Mouse (Mus musculus) heart, embryonic 11.5 days (tissue): ENCODE data around the gene Crybb1. TPM values are rescaled to one million over a fixed set of nuclear protein-coding genes. Genes with fewer than 3 reads are reported as not detected.

ENCODE experiments used
- ATAC-seq: fragments of 200-750 bp; cut with Nextera tagmentation; replicated peaks from 2 replicates; pipeline ENCODE4 v1.8.0; 2017; ENCODE audit warnings: moderate library complexity; ENCODE audit not compliant: insufficient number of reproducible peaks, low FRiP score, low TSS enrichment
- H3K27ac ChIP-seq: fragments of 300-500 bp; sonication (generic); 2 replicates; pipeline ENCODE4 v1.5.1; 2014; ENCODE audit warnings: mild to moderate bottlenecking, low read depth, low read length
- H3K27me3 ChIP-seq: fragments of 300-500 bp; sonication (generic); 2 replicates; pipeline ENCODE4 v1.6.1; 2014; ENCODE audit warnings: mild to moderate bottlenecking, low read length, mixed read lengths; ENCODE audit not compliant: control insufficient read depth, insufficient read depth
- H3K36me3 ChIP-seq: fragments of 300-500 bp; sonication (generic); 2 replicates; pipeline ENCODE4 v1.6.1; 2014; ENCODE audit warnings: mild to moderate bottlenecking, low read length, moderate library complexity, mixed read lengths; ENCODE audit not compliant: control insufficient read depth, insufficient read depth
- H3K4me1 ChIP-seq: fragments of 300-500 bp; sonication (generic); 2 replicates; pipeline ENCODE4 v1.6.1; 2014; ENCODE audit warnings: low read length; ENCODE audit not compliant: control insufficient read depth, insufficient read depth
- H3K4me2 ChIP-seq: fragments of 300-500 bp; sonication (generic); 2 replicates; pipeline ENCODE4 v1.6.1; 2014; ENCODE audit warnings: mild to moderate bottlenecking, moderate library complexity
- H3K4me3 ChIP-seq: fragments of 300-500 bp; sonication (generic); 2 replicates; pipeline ENCODE4 v1.5.1; 2014; ENCODE audit warnings: low read depth, low read length
- H3K9ac ChIP-seq: fragments of 300-500 bp; sonication (generic); 2 replicates; pipeline ENCODE4 v1.6.1; 2014; ENCODE audit warnings: mild to moderate bottlenecking, low read depth, low read length, moderate library complexity
- H3K9me3 ChIP-seq: fragments of 300-500 bp; sonication (generic); replicated peaks from 2 replicates; pipeline ENCODE4 v1.6.1; 2016; ENCODE audit warnings: low read length; ENCODE audit not compliant: control insufficient read depth
- WGBS: fragments of 180-500 bp; shearing (Covaris S2); extraction: QIAGEN DNeasy Blood & Tissue Kit; methylation state at CpG from one replicate; pipeline ENCODE4 v1.1.7; 2014; ENCODE audit not compliant: insufficient replicate concordance; 5-methylcytosine and 5-hydroxymethylcytosine counted together
- polyA plus RNA-seq: library from polyadenylated mRNA; unstranded; fragments of >200 nt; fragmentation: Nextera tagmentation; extraction: Ambion mirVana; gene quantifications from 2 replicates; pipeline ENCODE4 v1.2.1, GENCODE M21; 2014

The Crybb1 gene
- polyA plus RNA-seq, 1 experiment from 2014 or later = not detected

- peaks cover 25% of the 10 kb centered on the region for H3K4me1 ChIP-seq
- peak; percentile 96 for ATAC-seq
- WGBS = under 1% methylated on average over 59 of the region's 62 CpGs
These were observed 20.8 kb downstream of the Crybb1 start, which contains the start of gene Tpst2 for GRCm38 (mm10) chr5:112276267-112276873. TSS of gene Tpst2 (plus strand) at chr5:112276691.

GRCm38 (mm10) chr5:112276907-112277348 lies 21.3 kb downstream of the Crybb1 start:
- Histone ChIP-seq H3K9ac (peak overlapping the region; percentile 80), H3K4me1 (peaks cover 26% of the 10 kb centered on the region), H3K4me3 (peak overlapping the region; percentile 74), H3K27ac (peak overlapping the region; percentile 55), H3K36me3 (no peaks in the 10 kb centered on the region), H3K27me3 (no peaks in the 10 kb centered on the region), H3K4me2 (peak overlapping the region; percentile 71), H3K9me3 (no peaks in the 10 kb centered on the region)
- peak; percentile 29 for ATAC-seq
- WGBS = under 1% methylated on average over 24 of the region's 24 CpGs

More at GRCm38 (mm10) chr5:112276267-112276873, 20.8 kb downstream of the Crybb1 start, which contains the start of gene Tpst2:
- peak within 1 kb of the TSS; percentile 55 for H3K27ac ChIP-seq
- H3K4me2 ChIP-seq = peak within 1 kb of the TSS; percentile 73
- peaks cover 1% of the 10 kb centered on the region; the same call in 1 of the 2 replicates for H3K27me3 ChIP-seq
- no peaks in the 10 kb centered on the region for H3K9me3 ChIP-seq
- H3K36me3 ChIP-seq = no peaks in the 10 kb centered on the region
- H3K9ac ChIP-seq = peak within 1 kb of the TSS; percentile 80
- peak within 1 kb of the TSS; percentile 74 for H3K4me3 ChIP-seq

GRCm38 (mm10) chr5:112277906-112278470 lies 22.4 kb downstream of the Crybb1 start:
- Histone ChIP-seq H3K9ac (no peak overlapping the region; the same call in 1 of the 2 replicates), H3K4me1 (peaks cover 36% of the 10 kb centered on the region), H3K9me3 (no peaks in the 10 kb centered on the region), H3K27me3 (no peaks in the 10 kb centered on the region), H3K27ac (no peak overlapping the region), H3K4me2 (peak overlapping the region; percentile 71), H3K4me3 (peak overlapping the region; percentile 74; the same call in 1 of the 2 replicates), H3K36me3 (no peaks in the 10 kb centered on the region)
- WGBS = 80% methylated on average over 11 of the region's 11 CpGs
- ATAC-seq = no peak

- no peaks in the 10 kb centered on the region for H3K27me3 ChIP-seq
- 84% methylated on average over 17 of the region's 17 CpGs for WGBS
- H3K27ac ChIP-seq = 0 out of 2 replicates have a peak overlapping the region, but pooled peaks have one; percentile 35
- H3K4me2 ChIP-seq = no peak overlapping the region
- H3K9me3 ChIP-seq = no peaks in the 10 kb centered on the region
- no peaks in the 10 kb centered on the region for H3K36me3 ChIP-seq
- peaks cover 49% of the 10 kb centered on the region for H3K4me1 ChIP-seq
- no peak for ATAC-seq
- H3K4me3 ChIP-seq = no peak overlapping the region
- H3K9ac ChIP-seq = 0 out of 2 replicates have a peak overlapping the region, but pooled peaks have one; percentile 30
These were observed 23.8 kb downstream of the Crybb1 start for GRCm38 (mm10) chr5:112279181-112280021.

GRCm38 (mm10) chr5:112280151-112280550 lies 24.5 kb downstream of the Crybb1 start:
- WGBS = 70% methylated on average over 7 of the region's 7 CpGs
- H3K4me2 ChIP-seq = no peak overlapping the region
- no peaks in the 10 kb centered on the region for H3K36me3 ChIP-seq

GRCm38 (mm10) chr5:112280863-112281660 lies 25.4 kb downstream of the Crybb1 start:
- WGBS = 54% methylated on average over 15 of the region's 15 CpGs
- no peak overlapping the region for H3K4me2 ChIP-seq
- peaks cover 59% of the 10 kb centered on the region for H3K4me1 ChIP-seq
- H3K27me3 ChIP-seq = no peaks in the 10 kb centered on the region
- no peak for ATAC-seq
- H3K27ac ChIP-seq = no peak overlapping the region
- H3K9me3 ChIP-seq = no peaks in the 10 kb centered on the region
- H3K36me3 ChIP-seq = no peaks in the 10 kb centered on the region
- H3K9ac ChIP-seq = no peak overlapping the region
- H3K4me3 ChIP-seq = no peak overlapping the region

More at GRCm38 (mm10) chr5:112280151-112280550, 24.5 kb downstream of the Crybb1 start:
- Histone ChIP-seq H3K9me3 (no peaks in the 10 kb centered on the region), H3K9ac (peak overlapping the region; percentile 30; the same call in 1 of the 2 replicates), H3K27ac (peak overlapping the region; percentile 35; the same call in 1 of the 2 replicates), H3K27me3 (no peaks in the 10 kb centered on the region), H3K4me3 (no peak overlapping the region), H3K4me1 (peaks cover 56% of the 10 kb centered on the region)
- no peak for ATAC-seq

GRCm38 (mm10) chr5:112281676-112282075 lies 26.1 kb downstream of the Crybb1 start:
- no peak overlapping the region for H3K4me2 ChIP-seq
- H3K36me3 ChIP-seq = no peaks in the 10 kb centered on the region
- no peak overlapping the region for H3K9ac ChIP-seq
- no peak overlapping the region for H3K4me3 ChIP-seq
- no peak overlapping the region for H3K27ac ChIP-seq
- H3K9me3 ChIP-seq = no peaks in the 10 kb centered on the region
- no peaks in the 10 kb centered on the region for H3K27me3 ChIP-seq
- no peak for ATAC-seq
- peaks cover 59% of the 10 kb centered on the region for H3K4me1 ChIP-seq
- WGBS = 82% methylated on average over 4 of the region's 4 CpGs
